Mouse (Mus musculus) ES-CJ7 (cell line): ENCODE measurements at regions not wholly inside any gene's neighbourhood (a gene's known extent, or its start where the extent isn't known, plus 50 kb on each side); places are given as distances from the start of the nearest gene placed in this dataset.
"Not testable (repeated sequence)": the region's sequence is repeated elsewhere in the genome, so short reads cannot be mapped to it uniquely, and the experiment has no call there.

Experiments
- DNase-seq: peaks from one replicate; pipeline ENCODE4 v3.0.0; 2011; ENCODE audit warnings: low read depth, low spot score

- no peak for DNase-seq
Observed at GRCm38 (mm10) chr19:27694478-27694877, 264.9 kb upstream of the Pum3 start.

GRCm38 (mm10) chr19:27693706-27694105 is 264.1 kb upstream of the Pum3 start:
- peak; percentile 68 for DNase-seq

- DNase-seq: no peak
Observed at GRCm38 (mm10) chr19:27692944-27693343, 263.3 kb upstream of the Pum3 start.

- DNase-seq: peak; percentile 59
Observed at GRCm38 (mm10) chr19:27683426-27683825, 253.8 kb upstream of the Pum3 start.

- no peak for DNase-seq
Observed at GRCm38 (mm10) chr19:27679427-27679826, 249.8 kb upstream of the Pum3 start.

GRCm38 (mm10) chr19:27672679-27673190 is 243.1 kb upstream of the Pum3 start:
- no peak for DNase-seq

- no peak for DNase-seq
Observed at GRCm38 (mm10) chr19:27663296-27663695, 233.7 kb upstream of the Pum3 start.

GRCm38 (mm10) chr19:27641001-27641400 is 211.4 kb upstream of the Pum3 start:
- DNase-seq: peak; percentile 49

- no peak for DNase-seq
Observed at GRCm38 (mm10) chr19:27633105-27633504, 203.5 kb upstream of the Pum3 start.

- DNase-seq: no peak
Observed at GRCm38 (mm10) chr19:27627626-27628025, 198.0 kb upstream of the Pum3 start.

GRCm38 (mm10) chr19:27617522-27617921 is 187.9 kb upstream of the Pum3 start:
- DNase-seq: no peak

GRCm38 (mm10) chr19:27606933-27607332 is 177.3 kb upstream of the Pum3 start:
- DNase-seq: no peak

- peak; percentile 14 for DNase-seq
Observed at GRCm38 (mm10) chr19:27603296-27603695, 173.7 kb upstream of the Pum3 start.

GRCm38 (mm10) chr19:27601551-27601950 is 171.9 kb upstream of the Pum3 start:
- peak; percentile 75 for DNase-seq

GRCm38 (mm10) chr19:27600386-27600785 is 170.8 kb upstream of the Pum3 start:
- DNase-seq: not testable (repeated sequence)

- no peak for DNase-seq
Observed at GRCm38 (mm10) chr19:27599639-27600308, 170.1 kb upstream of the Pum3 start.

- no peak for DNase-seq
Observed at GRCm38 (mm10) chr19:27598350-27598749, 168.7 kb upstream of the Pum3 start.

- DNase-seq: no peak
Observed at GRCm38 (mm10) chr19:27585566-27585965, 155.9 kb upstream of the Pum3 start.

- DNase-seq: no peak
Observed at GRCm38 (mm10) chr19:27582111-27582500, 152.5 kb upstream of the Pum3 start.

- DNase-seq: no peak
Observed at GRCm38 (mm10) chr19:27581362-27582110, 151.9 kb upstream of the Pum3 start.

- no peak for DNase-seq
Observed at GRCm38 (mm10) chr19:27576478-27576877, 146.9 kb upstream of the Pum3 start.

- DNase-seq: no peak
Observed at GRCm38 (mm10) chr19:27566929-27567328, 137.3 kb upstream of the Pum3 start.

- DNase-seq: no peak
Observed at GRCm38 (mm10) chr19:27566060-27566459, 136.4 kb upstream of the Pum3 start.
